Mouse (Mus musculus) lung, postnatal 0 days (tissue): ENCODE data around the gene Zwilch. TPM values are rescaled to one million over a fixed set of nuclear protein-coding genes. Genes with fewer than 3 reads are reported as not detected.
"Not testable (repeated sequence)": the region's sequence is repeated elsewhere in the genome, so short reads cannot be mapped to it uniquely, and the experiment has no call there.

Source experiments
- ATAC-seq: fragments of 200-750 bp; cut with Nextera tagmentation; 2 replicates; pipeline ENCODE4 v1.8.0; 2017; ENCODE audit warnings: moderate library complexity
- DNase-seq: peaks from one replicate; pipeline ENCODE4 v3.0.0-alpha.2; 2016; ENCODE audit warnings: low spot score
- H3K27ac ChIP-seq: fragments of 300-500 bp; sonication (generic); 2 replicates; pipeline ENCODE4 v1.5.1; 2014; ENCODE audit warnings: antibody characterized with exemption, mild to moderate bottlenecking, low read length, mixed read lengths
- H3K27me3 ChIP-seq: fragments of 300-500 bp; sonication (generic); replicated peaks from 2 replicates; pipeline ENCODE4 v1.6.1; 2014; ENCODE audit warnings: low read length, mixed read lengths; ENCODE audit not compliant: insufficient read depth
- H3K36me3 ChIP-seq: fragments of 300-500 bp; sonication (generic); 2 replicates; pipeline ENCODE4 v1.6.1; 2014; ENCODE audit warnings: low read length, mixed read lengths; ENCODE audit not compliant: insufficient read depth
- H3K4me1 ChIP-seq: fragments of 300-500 bp; sonication (generic); 2 replicates; pipeline ENCODE4 v1.6.1; 2014; ENCODE audit warnings: antibody characterized with exemption, low read depth, low read length, mixed read lengths; ENCODE audit not compliant: insufficient read depth
- H3K4me2 ChIP-seq: fragments of 300-500 bp; sonication (generic); replicated peaks from 2 replicates; pipeline ENCODE4 v1.6.1; 2014; ENCODE audit warnings: low read depth, mild to moderate bottlenecking, low read length, moderate library complexity, mixed read lengths
- H3K4me3 ChIP-seq: fragments of 300-500 bp; sonication (generic); 2 replicates; pipeline ENCODE4 v1.5.1; 2014; ENCODE audit warnings: low read depth, low read length
- H3K9ac ChIP-seq: fragments of 300-500 bp; sonication (generic); replicated peaks from 2 replicates; pipeline ENCODE4 v1.6.1; 2014; ENCODE audit warnings: low read depth, mild to moderate bottlenecking
- H3K9me3 ChIP-seq: fragments of 300-500 bp; sonication (generic); 2 replicates; pipeline ENCODE4 v1.6.1; 2016; ENCODE audit warnings: low read length, mixed read lengths
- CTCF ChIP-seq: IDR thresholded peaks from 2 replicates; pipeline ENCODE4 v1.5.1; 2016; ENCODE audit warnings: antibody characterized with exemption, mild to moderate bottlenecking
- EP300 ChIP-seq: IDR thresholded peaks from 2 replicates; pipeline ENCODE4 v1.6.1; 2016; ENCODE audit warnings: antibody characterized with exemption, mild to moderate bottlenecking, control low read depth
- WGBS: fragments of 180-500 bp; shearing (Covaris S2); extraction: QIAGEN DNeasy Blood & Tissue Kit; methylation state at CpG from one replicate; pipeline ENCODE4 v1.1.7; 2014; 5-methylcytosine and 5-hydroxymethylcytosine counted together
- polyA plus RNA-seq: library from polyadenylated mRNA; unstranded; fragments of >200 nt; fragmentation: Nextera tagmentation; extraction: Ambion mirVana; gene quantifications from 2 replicates; pipeline ENCODE4 v1.2.1, GENCODE M21; 2015

Zwilch gene
- polyA plus RNA-seq, 1 experiment from 2014 or later = 1.5 TPM

DNA sequence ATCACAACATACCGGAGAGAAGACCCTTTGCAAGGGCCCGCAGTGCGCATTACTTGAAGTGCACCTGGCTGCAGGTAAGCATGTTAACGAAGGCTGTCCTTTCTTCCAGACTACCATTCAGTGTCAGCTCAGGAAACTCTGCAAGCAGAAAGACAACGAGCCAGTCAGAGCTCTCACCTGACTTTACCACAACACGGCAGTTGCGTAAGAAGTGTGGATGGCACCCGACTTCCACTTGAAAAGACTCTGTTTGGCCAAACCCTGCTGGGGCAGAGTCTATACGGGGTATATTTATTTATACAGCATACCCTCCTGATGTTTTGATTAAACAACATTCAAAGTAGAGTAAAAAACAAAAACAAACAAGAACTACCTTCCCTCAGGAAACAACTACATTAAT lies 33.0 kb downstream of the Zwilch start:
- no peak overlapping the region for H3K27ac ChIP-seq
- H3K4me1 ChIP-seq = no peaks in the 10 kb centered on the region
- no peaks in the 10 kb centered on the region for H3K9me3 ChIP-seq
- no peak for ATAC-seq
- TF ChIP-seq CTCF (no peak), EP300 (no peak)
- no peaks in the 10 kb centered on the region for H3K27me3 ChIP-seq
- DNase-seq = no peak
- WGBS = 71% methylated on average over 9 of the region's 9 CpGs
- H3K9ac ChIP-seq = no peak overlapping the region
- H3K36me3 ChIP-seq = no peaks in the 10 kb centered on the region
- no peak overlapping the region for H3K4me2 ChIP-seq
- no peak overlapping the region for H3K4me3 ChIP-seq

DNA sequence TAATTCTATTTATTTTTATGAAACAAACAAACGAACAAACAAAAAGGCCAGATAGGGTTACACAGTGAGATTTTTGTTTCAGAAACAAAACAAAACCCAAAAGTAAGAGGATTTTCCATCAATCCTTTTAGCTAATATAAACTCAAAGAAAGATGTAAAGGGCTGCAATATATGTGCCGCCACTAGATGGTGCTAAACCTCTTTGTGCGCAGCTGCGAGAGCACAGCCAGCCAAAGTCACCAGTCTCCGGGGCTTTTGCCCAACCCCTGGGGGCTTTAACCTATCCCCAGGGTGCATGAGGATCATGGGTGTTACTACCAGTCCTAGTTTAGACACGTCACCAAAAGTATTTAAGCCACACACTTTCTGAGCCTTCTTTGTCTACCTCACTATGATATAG lies 34.0 kb downstream of the Zwilch start:
- not testable (repeated sequence) for H3K27ac ChIP-seq, ATAC-seq, H3K9ac ChIP-seq, H3K4me2 ChIP-seq, H3K36me3 ChIP-seq, H3K9me3 ChIP-seq, H3K27me3 ChIP-seq, H3K4me3 ChIP-seq, H3K4me1 ChIP-seq
- 4% methylated on average over 6 of the region's 6 CpGs for WGBS
- peak; percentile 12 for DNase-seq
- peak; percentile 73 for TF ChIP-seq CTCF

DNA sequence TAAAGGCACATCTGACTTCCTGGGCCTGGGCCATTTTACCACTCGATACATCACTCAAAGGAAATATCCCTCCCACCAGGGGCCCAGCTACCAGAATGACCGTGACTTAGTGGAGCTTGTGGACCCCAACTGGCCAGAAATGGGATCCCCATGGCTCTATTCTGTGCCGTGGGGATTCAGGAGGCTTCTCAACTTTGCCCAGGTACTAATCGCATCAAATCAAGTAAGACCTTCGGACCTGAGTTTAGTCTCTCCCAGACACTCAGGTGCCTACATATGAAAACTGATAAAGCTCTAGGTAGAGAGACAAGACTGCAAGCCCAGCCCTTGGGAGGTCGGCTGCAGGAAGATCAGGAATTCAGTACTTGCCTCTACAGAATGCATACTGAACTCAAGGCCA lies 41.3 kb downstream of the Zwilch start:
- Histone ChIP-seq H3K27me3 (no peaks in the 10 kb centered on the region), H3K9ac (no peak overlapping the region), H3K4me3 (no peak overlapping the region), H3K9me3 (no peaks in the 10 kb centered on the region), H3K4me2 (no peak overlapping the region), H3K4me1 (no peaks in the 10 kb centered on the region), H3K27ac (no peak overlapping the region), H3K36me3 (no peaks in the 10 kb centered on the region)
- ATAC-seq (no peak), DNase-seq (no peak)
- 71% methylated on average over 6 of the region's 6 CpGs for WGBS
- TF ChIP-seq CTCF = no peak

DNA sequence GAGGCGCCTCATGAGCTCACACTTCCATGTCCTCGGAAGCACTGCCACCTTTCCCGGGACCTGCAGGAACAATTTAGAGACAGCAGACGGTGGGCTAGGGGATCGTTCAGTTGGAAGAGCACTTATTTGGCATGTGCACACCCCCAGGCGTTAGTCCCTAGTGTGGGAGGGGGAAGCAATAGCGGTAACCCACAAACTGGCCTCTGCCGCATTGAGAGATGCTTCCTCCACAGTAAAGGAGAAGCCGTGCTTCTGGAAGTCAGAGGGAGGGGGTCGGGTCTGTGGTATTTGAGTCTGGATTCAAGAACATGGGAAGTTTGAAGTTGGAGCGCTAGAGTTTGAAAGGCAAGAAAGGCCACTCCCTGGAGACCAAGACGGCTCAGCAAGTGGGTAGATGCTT lies 46.8 kb downstream of the Zwilch start:
- Histone ChIP-seq H3K4me2 (no peak overlapping the region), H3K27me3 (no peaks in the 10 kb centered on the region), H3K27ac (no peak overlapping the region), H3K4me1 (peaks cover 4% of the 10 kb centered on the region; the same call in 1 of the 2 replicates), H3K9ac (no peak overlapping the region), H3K36me3 (no peaks in the 10 kb centered on the region), H3K4me3 (no peak overlapping the region), H3K9me3 (no peaks in the 10 kb centered on the region)
- no peak for DNase-seq
- no peak for ATAC-seq
- WGBS = 25% methylated on average over 12 of the region's 12 CpGs
- no peak for TF ChIP-seq EP300
- TF ChIP-seq CTCF = no peak

DNA sequence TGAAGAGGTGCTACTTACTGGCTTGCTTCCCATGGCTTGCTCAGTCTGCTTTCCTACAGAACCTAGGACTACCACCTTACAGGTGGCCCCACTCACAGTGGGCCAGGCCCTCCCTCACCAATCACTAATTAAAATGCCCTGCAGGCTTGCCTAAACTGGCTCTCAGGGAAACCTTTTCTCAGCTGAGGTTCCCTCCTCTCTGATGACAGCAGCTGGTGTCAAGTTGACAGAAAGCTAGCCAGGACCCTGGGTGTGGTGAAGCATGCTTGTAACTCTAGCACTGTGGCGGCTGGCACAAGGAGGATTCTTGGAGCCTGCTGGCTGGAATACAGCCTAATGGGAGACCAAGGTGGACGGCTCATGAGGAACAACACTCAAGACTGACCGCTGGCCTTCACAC lies 47.6 kb downstream of the Zwilch start:
- Histone ChIP-seq H3K9me3 (no peaks in the 10 kb centered on the region), H3K9ac (no peak overlapping the region), H3K36me3 (no peaks in the 10 kb centered on the region), H3K4me1 (peaks cover 4% of the 10 kb centered on the region; the same call in 1 of the 2 replicates), H3K27ac (peak overlapping the region; percentile 54; the same call in 1 of the 2 replicates), H3K4me2 (no peak overlapping the region), H3K27me3 (no peaks in the 10 kb centered on the region), H3K4me3 (no peak overlapping the region)
- WGBS = 51% methylated on average over 3 of the region's 3 CpGs
- DNase-seq (peak; percentile 26), ATAC-seq (peak; percentile 64)
- TF ChIP-seq EP300 = no peak
- TF ChIP-seq CTCF = no peak

DNA sequence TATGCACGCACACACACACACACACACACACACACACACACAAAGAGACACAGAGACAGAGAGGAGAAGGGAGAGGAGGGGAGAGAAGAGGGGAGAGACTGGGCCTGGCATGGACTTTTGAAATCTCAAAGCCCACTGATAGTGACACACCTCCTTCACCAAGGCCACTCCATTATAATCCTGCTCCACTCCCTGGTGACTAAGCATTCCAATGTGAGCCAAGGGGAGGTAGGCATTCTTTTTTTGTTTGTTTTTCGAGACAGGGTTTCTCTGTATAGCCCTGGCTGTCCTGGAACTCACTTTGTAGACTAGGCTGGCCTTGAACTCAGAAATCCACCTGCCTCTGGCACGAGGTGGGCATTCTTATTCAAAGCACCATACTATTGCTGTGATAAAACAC lies 48.1 kb downstream of the Zwilch start:
- not testable (repeated sequence) for H3K4me1 ChIP-seq, H3K27me3 ChIP-seq, H3K36me3 ChIP-seq, H3K9me3 ChIP-seq, H3K4me3 ChIP-seq, H3K4me2 ChIP-seq, H3K9ac ChIP-seq
- 38% methylated on average over 2 of the region's 3 CpGs for WGBS
- peak overlapping the region; percentile 54; the same call in 1 of the 2 replicates for H3K27ac ChIP-seq
- DNase-seq = peak; percentile 65
- ATAC-seq = peak; percentile 84

DNA sequence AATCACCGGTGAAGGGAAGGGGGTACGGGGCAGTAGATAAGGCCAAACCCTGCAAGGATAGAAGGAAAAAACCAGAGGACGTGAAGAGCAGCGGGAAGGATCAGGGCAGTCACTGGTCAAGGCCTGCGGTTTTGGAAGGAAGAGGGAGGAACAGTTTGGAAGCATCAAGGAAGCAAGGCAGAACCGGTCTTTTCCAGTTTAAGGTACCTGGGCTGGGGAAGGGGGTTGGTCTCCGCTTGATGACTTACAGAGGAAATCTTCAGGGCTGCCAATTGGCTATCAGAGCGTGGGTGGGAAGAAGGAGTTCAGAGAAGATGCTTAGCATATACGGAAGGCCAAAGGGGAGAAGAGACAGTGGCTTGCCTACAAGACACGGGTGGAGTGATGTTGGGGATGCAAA lies 50.3 kb downstream of the Zwilch start:
- Histone ChIP-seq H3K36me3 (no peaks in the 10 kb centered on the region), H3K27ac (no peak overlapping the region), H3K9me3 (no peaks in the 10 kb centered on the region), H3K4me1 (peaks cover 4% of the 10 kb centered on the region; the same call in 1 of the 2 replicates), H3K27me3 (no peaks in the 10 kb centered on the region), H3K4me3 (no peak overlapping the region), H3K9ac (no peak overlapping the region), H3K4me2 (no peak overlapping the region)
- ATAC-seq (no peak), DNase-seq (no peak)
- WGBS = 88% methylated on average over 10 of the region's 10 CpGs
- TF ChIP-seq EP300 (no peak), CTCF (no peak)
